Comparison of ENCODE assay signal across 7 mouse cellular contexts in the genomic region with DNA sequence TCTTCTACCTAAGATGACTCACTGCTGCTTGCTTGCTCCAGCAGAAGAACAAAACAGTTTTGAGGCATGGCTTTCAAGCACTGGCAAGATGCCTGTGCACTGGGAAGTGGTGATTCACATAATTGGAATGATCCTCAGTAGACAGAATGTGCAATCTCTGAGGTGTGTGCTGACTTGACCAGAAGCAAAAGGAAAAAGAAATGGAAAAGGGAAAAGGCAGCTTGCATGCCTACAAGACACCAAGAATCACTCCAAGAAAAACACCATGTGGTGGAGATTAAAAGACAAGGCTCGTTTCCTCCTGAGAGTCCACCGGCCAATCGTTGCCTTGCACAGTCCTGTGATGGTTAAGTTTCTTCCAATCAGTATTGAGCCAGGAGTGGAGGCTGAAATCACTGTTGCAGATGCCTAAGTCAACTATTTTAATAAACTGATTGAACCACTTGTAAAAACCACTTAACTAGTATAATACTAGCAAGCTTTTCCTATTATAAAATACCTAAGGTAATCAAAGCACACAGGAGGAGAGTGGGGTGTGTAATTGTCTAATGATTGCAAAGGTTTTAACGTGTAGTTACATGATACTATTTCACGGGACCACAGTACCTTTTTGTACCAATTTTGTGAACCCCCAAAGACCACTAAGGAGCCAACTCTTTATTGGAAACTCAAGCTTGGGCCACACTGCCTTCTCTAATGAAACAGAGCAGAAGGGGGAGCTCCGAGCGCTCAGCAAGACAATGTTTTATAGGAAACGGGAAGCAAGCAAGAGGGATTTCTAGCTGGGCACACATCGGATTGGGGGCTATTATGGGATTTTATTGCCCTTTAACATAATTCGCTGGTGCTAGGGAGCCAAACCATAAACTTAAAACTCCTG.
DNase-seq lines count a peak whose midpoint lies in the region; ATAC-seq lines count a peak whose summit lies in the region.

No protein-coding gene starts in this region.

- 0 out of 2 replicates have a peak, but pooled peaks cover 7% of the 10 kb centered on the region for H3K4me1 ChIP-seq in embryonic facial prominence, embryonic 13.5 days
- H3K4me1 ChIP-seq in heart, embryonic 16.5 days (ENCODE audit: control insufficient read depth, insufficient read depth, low read length), result no peaks in the 10 kb centered on the region

- no peak overlapping the region for H3K9ac ChIP-seq in embryonic facial prominence, embryonic 13.5 days
- H3K9ac ChIP-seq in heart, embryonic 16.5 days (ENCODE audit: low read length), result no peak overlapping the region

- no peak overlapping the region for H3K4me3 ChIP-seq in embryonic facial prominence, embryonic 13.5 days
- H3K4me3 ChIP-seq in heart, embryonic 16.5 days (ENCODE audit: low read length), result no peak overlapping the region

- 0 out of 2 replicates have a peak overlapping the region, but pooled peaks have one; percentile 55 for H3K27ac ChIP-seq in embryonic facial prominence, embryonic 13.5 days
- H3K27ac ChIP-seq in heart, embryonic 16.5 days (ENCODE audit: low read length), result no peak overlapping the region

- H3K36me3 ChIP-seq in embryonic facial prominence, embryonic 13.5 days, result no peaks in the 10 kb centered on the region
- H3K36me3 ChIP-seq in heart, embryonic 16.5 days (ENCODE audit: control insufficient read depth, insufficient read depth), result no peaks in the 10 kb centered on the region

- 0 out of 2 replicates have a peak, but pooled peaks have one; percentile 37 for ATAC-seq in embryonic facial prominence, embryonic 13.5 days (ENCODE audit: insufficient number of reproducible peaks, insufficient read depth, low FRiP score, low TSS enrichment, low read depth)
- ATAC-seq in heart, embryonic 16.5 days (replicated peaks; ENCODE audit: extremely low read depth, insufficient read depth, low FRiP score), result peak; percentile 60; the same call in 1 of the 2 replicates

- no peak overlapping the region for H3K4me2 ChIP-seq in embryonic facial prominence, embryonic 13.5 days
- H3K4me2 ChIP-seq in heart, embryonic 16.5 days (ENCODE audit: low read depth, low read length), result no peak overlapping the region

- intact Hi-C loops in left cerebral cortex, postnatal 25 days (cut with DNase I), result loop anchor here (10.0 kb wide), 1 partner anchor 1215 kb away; no protein-coding TSS in a partner anchor

- H3K9me3 ChIP-seq in embryonic facial prominence, embryonic 13.5 days, result no peaks in the 10 kb centered on the region
- no peaks in the 10 kb centered on the region for H3K9me3 ChIP-seq in heart, embryonic 16.5 days (replicated peaks; ENCODE audit: control insufficient read depth, low read length)

- 72% methylated on average over 10 of the region's 10 CpGs for WGBS in embryonic facial prominence, embryonic 13.5 days
- WGBS in heart, embryonic 16.5 days, result 69% methylated on average over 10 of the region's 10 CpGs

- peak; percentile 72 for DNase-seq in urinary bladder, postnatal 14 days (ENCODE audit: low spot score)
- DNase-seq in urinary bladder, adult 2 months (ENCODE audit: low spot score), result no peak
- DNase-seq in left cerebral cortex, postnatal 25 days (ENCODE audit: low spot score in 2 of 2), result peak; percentile 66 to 95
- DNase-seq in urinary bladder, postnatal 36 days (ENCODE audit: low spot score in 2 of 2), result peak; percentile 24 to 62
- DNase-seq in B cell, adult 2 months, result no peak

- H3K27me3 ChIP-seq in embryonic facial prominence, embryonic 13.5 days, result no peaks in the 10 kb centered on the region
- H3K27me3 ChIP-seq in heart, embryonic 16.5 days (ENCODE audit: control insufficient read depth, insufficient read depth, low read length), result no peaks in the 10 kb centered on the region

Comparison
In these comparisons a context has a peak if more than half of its experiments do, and no peak if none do; other contexts are left out.
1. DNase-seq: peak in urinary bladder, postnatal 14 days (single experiment), left cerebral cortex, postnatal 25 days (2 of 2) and urinary bladder, postnatal 36 days (2 of 2); none in urinary bladder, adult 2 months (single experiment) and B cell, adult 2 months (0 of 2).